Mouse (Mus musculus): ENCODE measurements around the gene Aak1. TPM values are rescaled to one million over a fixed set of nuclear protein-coding genes. Genes with fewer than 3 reads are reported as not detected.
A peak's percentile ranks its signal among the peaks of the same experiment; 100 is the strongest.

The Aak1 gene
- polyA plus RNA-seq (2012; ENCODE audit: insufficient read depth, insufficient read length, missing spikeins) = 16.6 and 24.0 TPM in 2 replicates

GRCm38 (mm10) chr6:86848915-86849644 is at the start of gene Aak1:
TSS of gene Aak1 (plus strand) at chr6:86849517.
- H3K4me1 ChIP-seq (ENCODE audit: control insufficient read depth, insufficient read depth, low read length) = peaks cover 27% of the 10 kb centered on the region
- H3K27ac ChIP-seq (ENCODE audit: insufficient read depth, low read depth, low read length) = peak within 1 kb of the TSS; percentile 90
- H3K4me3 ChIP-seq (ENCODE audit: insufficient read depth, low read length) = peak within 1 kb of the TSS; percentile 89
- TF ChIP-seq CTCF (IDR thresholded peaks at IDR 0.05; ENCODE audit: low read depth, low read length) (no peak), POLR2A (IDR thresholded peaks at IDR 0.05; ENCODE audit: borderline replicate concordance, low read depth, low read length) (no peak)

DNA sequence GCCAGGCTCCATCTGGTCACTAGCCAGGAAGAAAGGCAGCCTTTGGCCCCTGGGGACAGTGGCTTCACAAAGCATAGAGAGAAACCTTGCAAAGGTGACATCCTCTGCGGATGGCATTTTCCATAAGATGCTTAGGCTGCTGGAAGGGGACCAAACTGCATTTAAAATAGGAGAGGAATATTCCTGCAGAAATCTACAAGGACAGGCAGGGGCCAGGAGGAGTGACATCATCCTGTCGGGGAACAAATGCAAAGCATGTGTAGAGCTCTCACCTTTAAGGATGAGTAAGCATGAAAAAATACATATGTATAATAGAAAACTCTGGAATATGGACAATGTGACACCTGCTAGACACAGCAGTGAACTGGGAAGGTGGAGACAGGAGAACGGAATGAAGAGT is 48.9 kb upstream of the Aak1 start:
- Histone ChIP-seq H3K4me1 (ENCODE audit: control insufficient read depth, insufficient read depth, low read length) (no peaks in the 10 kb centered on the region), H3K4me3 (ENCODE audit: insufficient read depth, low read length) (no peak overlapping the region), H3K27ac (ENCODE audit: insufficient read depth, low read depth, low read length) (no peak overlapping the region)
- TF ChIP-seq POLR2A (IDR thresholded peaks at IDR 0.05; ENCODE audit: borderline replicate concordance, low read depth, low read length) = no peak
- no peak for TF ChIP-seq CTCF (IDR thresholded peaks at IDR 0.05; ENCODE audit: low read depth, low read length)

DNA sequence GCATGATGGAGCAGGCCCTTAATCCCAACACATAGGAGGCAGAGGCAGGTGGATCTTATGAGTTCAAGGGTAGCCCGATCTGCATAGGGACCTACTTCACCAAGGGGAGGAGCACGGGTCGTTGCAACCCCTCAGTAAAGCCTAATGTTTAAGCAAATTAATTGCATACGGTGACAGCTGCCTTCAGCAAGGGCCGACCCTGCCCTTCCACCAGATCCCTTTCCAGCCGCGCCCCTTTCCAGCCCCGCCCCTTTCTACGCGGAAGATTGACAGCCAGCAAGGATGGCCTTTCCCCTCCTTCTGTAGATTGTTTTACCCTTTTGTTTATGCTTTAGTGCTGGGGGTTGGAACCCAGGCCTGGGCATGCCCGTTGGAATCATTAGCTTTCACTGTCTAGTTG is 47.9 kb upstream of the Aak1 start:
- TF ChIP-seq CTCF (IDR thresholded peaks at IDR 0.05; ENCODE audit: low read depth, low read length) = no peak
- TF ChIP-seq POLR2A (IDR thresholded peaks at IDR 0.05; ENCODE audit: borderline replicate concordance, low read depth, low read length) = no peak
- Histone ChIP-seq H3K27ac (ENCODE audit: insufficient read depth, low read depth, low read length) (no peak overlapping the region), H3K4me1 (ENCODE audit: control insufficient read depth, insufficient read depth, low read length) (no peaks in the 10 kb centered on the region), H3K4me3 (ENCODE audit: insufficient read depth, low read length) (no peak overlapping the region)

- Histone ChIP-seq H3K4me3 (ENCODE audit: insufficient read depth, low read length) (no peak overlapping the region), H3K27ac (ENCODE audit: insufficient read depth, low read depth, low read length) (no peak overlapping the region), H3K4me1 (ENCODE audit: control insufficient read depth, insufficient read depth, low read length) (no peaks in the 10 kb centered on the region)
- TF ChIP-seq CTCF (IDR thresholded peaks at IDR 0.05; ENCODE audit: low read depth, low read length) (no peak), POLR2A (IDR thresholded peaks at IDR 0.05; ENCODE audit: borderline replicate concordance, low read depth, low read length) (no peak)
These were observed 44.7 kb upstream of the Aak1 start for GRCm38 (mm10) chr6:86804646-86805045.

DNA sequence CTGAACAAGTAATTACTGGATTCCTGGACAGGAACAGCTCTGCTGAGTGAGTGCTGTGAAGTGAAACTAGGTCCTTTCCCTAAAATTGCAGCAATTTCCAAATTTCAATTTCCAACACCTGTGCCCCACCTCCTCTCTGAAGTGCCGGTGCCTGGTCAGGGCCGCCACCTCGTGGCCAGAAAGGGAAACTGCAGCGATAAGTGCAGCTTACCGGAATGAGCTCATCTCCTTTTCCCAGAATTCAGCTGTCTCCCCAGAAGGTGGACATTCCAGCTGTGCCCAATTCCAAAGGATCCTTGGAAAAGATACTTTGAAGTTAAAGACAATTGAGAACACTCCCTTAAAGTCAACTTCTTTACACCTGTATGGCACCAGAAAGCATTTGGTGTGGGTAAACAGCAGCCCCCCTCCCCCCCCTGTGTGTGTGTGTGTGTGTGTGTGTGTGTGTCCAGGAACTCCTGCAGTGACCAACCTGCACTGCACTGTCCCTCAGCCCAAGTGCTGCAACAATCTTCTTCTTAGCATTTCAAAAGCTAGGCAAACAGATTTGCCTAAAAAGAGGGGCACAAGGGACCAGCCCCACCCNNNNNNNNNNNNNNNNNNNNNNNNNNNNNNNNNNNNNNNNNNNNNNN is 42.7 kb upstream of the Aak1 start:
- no peaks in the 10 kb centered on the region for H3K4me1 ChIP-seq (ENCODE audit: control insufficient read depth, insufficient read depth, low read length)
- H3K4me3 ChIP-seq (ENCODE audit: insufficient read depth, low read length) = no peak overlapping the region
- H3K27ac ChIP-seq (ENCODE audit: insufficient read depth, low read depth, low read length) = no peak overlapping the region
- TF ChIP-seq CTCF (IDR thresholded peaks at IDR 0.05; ENCODE audit: low read depth, low read length) (peak; percentile 98), POLR2A (IDR thresholded peaks at IDR 0.05; ENCODE audit: borderline replicate concordance, low read depth, low read length) (no peak)

DNA sequence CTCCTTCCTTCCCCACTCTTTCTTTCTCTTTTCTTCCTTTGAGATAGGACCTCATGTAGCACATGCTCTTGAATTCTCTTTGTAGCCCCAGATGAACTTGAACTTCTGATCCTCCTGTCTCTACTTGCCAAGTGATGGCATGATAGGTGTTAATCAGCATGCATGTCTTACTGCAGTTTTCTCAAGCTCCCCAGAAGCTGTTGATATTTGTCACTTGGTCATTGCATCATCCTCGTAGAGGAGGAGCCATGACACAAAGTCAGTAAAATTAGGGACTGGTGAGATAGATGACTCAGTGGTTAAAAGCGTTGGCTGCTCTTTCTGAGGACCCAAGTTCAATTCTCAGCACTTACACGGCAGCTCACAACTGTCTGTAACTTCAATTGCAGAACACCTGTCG is 36.4 kb upstream of the Aak1 start:
- H3K4me3 ChIP-seq (ENCODE audit: insufficient read depth, low read length) = no peak overlapping the region
- no peak for TF ChIP-seq POLR2A (IDR thresholded peaks at IDR 0.05; ENCODE audit: borderline replicate concordance, low read depth, low read length)
- no peak for TF ChIP-seq CTCF (IDR thresholded peaks at IDR 0.05; ENCODE audit: low read depth, low read length)
- H3K27ac ChIP-seq (ENCODE audit: insufficient read depth, low read depth, low read length) = no peak overlapping the region
- H3K4me1 ChIP-seq (ENCODE audit: control insufficient read depth, insufficient read depth, low read length) = peaks cover 6% of the 10 kb centered on the region; the same call in 1 of the 2 replicates

DNA sequence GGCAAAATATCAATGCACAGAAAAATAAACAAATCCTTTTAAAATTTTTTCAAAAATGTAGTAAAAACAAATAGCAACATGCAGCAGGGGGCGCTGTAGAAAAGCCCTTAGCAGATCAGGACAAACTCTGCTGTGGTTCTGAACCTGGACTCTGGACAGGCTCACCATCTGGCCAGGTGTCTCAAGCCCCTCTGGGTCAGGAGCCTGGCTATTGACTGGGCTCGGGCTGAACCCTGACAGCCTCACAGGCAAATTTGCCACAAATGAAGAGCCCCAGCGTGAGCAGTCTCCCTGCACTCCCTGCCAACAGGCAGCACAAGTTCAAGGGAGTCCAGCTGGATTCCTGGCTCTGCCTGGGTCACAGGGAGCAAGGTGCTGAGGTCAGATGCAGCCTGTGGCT is 36.0 kb upstream of the Aak1 start:
- TF ChIP-seq CTCF (IDR thresholded peaks at IDR 0.05; ENCODE audit: low read depth, low read length) (peak; percentile 39; the same call in 1 of the 2 replicates), POLR2A (IDR thresholded peaks at IDR 0.05; ENCODE audit: borderline replicate concordance, low read depth, low read length) (no peak)
- Histone ChIP-seq H3K27ac (ENCODE audit: insufficient read depth, low read depth, low read length) (no peak overlapping the region), H3K4me1 (ENCODE audit: control insufficient read depth, insufficient read depth, low read length) (peaks cover 6% of the 10 kb centered on the region; the same call in 1 of the 2 replicates), H3K4me3 (ENCODE audit: insufficient read depth, low read length) (no peak overlapping the region)

- no peak overlapping the region for H3K27ac ChIP-seq (ENCODE audit: insufficient read depth, low read depth, low read length)
- peaks cover 6% of the 10 kb centered on the region; the same call in 1 of the 2 replicates for H3K4me1 ChIP-seq (ENCODE audit: control insufficient read depth, insufficient read depth, low read length)
- H3K4me3 ChIP-seq (ENCODE audit: insufficient read depth, low read length) = no peak overlapping the region
- TF ChIP-seq CTCF (IDR thresholded peaks at IDR 0.05; ENCODE audit: low read depth, low read length) = no peak
- no peak for TF ChIP-seq POLR2A (IDR thresholded peaks at IDR 0.05; ENCODE audit: borderline replicate concordance, low read depth, low read length)
These were observed 34.4 kb upstream of the Aak1 start for GRCm38 (mm10) chr6:86814926-86815325.

DNA sequence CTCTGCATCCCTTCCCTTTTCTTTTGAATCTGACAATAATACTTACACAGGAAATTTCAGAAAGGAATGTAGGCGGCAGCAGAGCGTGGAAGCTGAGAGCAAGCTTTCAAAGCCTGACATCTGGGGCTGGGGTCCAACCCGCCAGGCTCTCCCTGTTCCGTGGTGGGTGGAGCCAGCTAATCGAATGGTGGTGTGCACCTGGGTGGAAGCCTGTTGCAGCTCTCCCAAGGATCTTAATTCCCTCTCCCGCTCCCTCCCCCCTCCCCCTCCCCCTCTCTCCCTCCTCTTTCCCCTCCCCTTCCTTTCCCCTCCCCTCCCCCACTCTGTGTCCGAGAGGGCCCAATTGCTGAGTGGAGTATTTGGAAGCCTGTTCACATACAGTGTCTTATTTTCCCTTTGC is 33.9 kb upstream of the Aak1 start:
- peaks cover 6% of the 10 kb centered on the region; the same call in 1 of the 2 replicates for H3K4me1 ChIP-seq (ENCODE audit: control insufficient read depth, insufficient read depth, low read length)
- TF ChIP-seq POLR2A (IDR thresholded peaks at IDR 0.05; ENCODE audit: borderline replicate concordance, low read depth, low read length) (no peak), CTCF (IDR thresholded peaks at IDR 0.05; ENCODE audit: low read depth, low read length) (no peak)
- no peak overlapping the region for H3K4me3 ChIP-seq (ENCODE audit: insufficient read depth, low read length)
- H3K27ac ChIP-seq (ENCODE audit: insufficient read depth, low read depth, low read length) = no peak overlapping the region

DNA sequence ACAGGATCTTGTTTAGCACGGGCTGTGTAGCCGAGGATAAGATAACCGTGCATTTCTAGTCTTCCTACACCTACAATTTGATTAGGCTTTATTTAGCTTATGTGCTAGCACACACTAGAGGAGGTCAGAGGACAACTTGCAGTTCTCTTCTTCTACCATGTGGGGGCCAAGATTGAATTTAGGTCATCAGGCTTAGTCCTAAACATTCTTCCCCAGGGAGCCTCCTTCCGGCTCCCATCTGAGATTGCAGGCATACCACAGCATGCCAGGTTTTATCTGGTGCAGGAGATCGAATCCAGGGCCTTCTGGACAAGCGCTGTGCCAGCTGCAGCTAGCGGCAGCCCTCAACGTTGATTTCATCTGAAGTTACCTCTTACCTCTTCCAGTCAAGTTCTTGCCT is 32.7 kb upstream of the Aak1 start:
- H3K4me3 ChIP-seq (ENCODE audit: insufficient read depth, low read length) = no peak overlapping the region
- TF ChIP-seq CTCF (IDR thresholded peaks at IDR 0.05; ENCODE audit: low read depth, low read length) = peak; percentile 10; the same call in 1 of the 2 replicates
- no peak for TF ChIP-seq POLR2A (IDR thresholded peaks at IDR 0.05; ENCODE audit: borderline replicate concordance, low read depth, low read length)
- H3K27ac ChIP-seq (ENCODE audit: insufficient read depth, low read depth, low read length) = no peak overlapping the region
- H3K4me1 ChIP-seq (ENCODE audit: control insufficient read depth, insufficient read depth, low read length) = peaks cover 6% of the 10 kb centered on the region; the same call in 1 of the 2 replicates

Data from bone marrow macrophage, adult 2 months (primary cell).